Mouse (Mus musculus) MN1 (cell line): ENCODE results near the gene Gnb1l.

Experiments used
- DNase-seq: peaks from one replicate; pipeline ENCODE4 v3.0.0-alpha.2; 2016; ENCODE audit warnings: low spot score

Gene Gnb1l

GRCm38 (mm10) chr16:18586906-18587546, 88.5 kb downstream of the Gnb1l start:
- no peak for DNase-seq

DNA sequence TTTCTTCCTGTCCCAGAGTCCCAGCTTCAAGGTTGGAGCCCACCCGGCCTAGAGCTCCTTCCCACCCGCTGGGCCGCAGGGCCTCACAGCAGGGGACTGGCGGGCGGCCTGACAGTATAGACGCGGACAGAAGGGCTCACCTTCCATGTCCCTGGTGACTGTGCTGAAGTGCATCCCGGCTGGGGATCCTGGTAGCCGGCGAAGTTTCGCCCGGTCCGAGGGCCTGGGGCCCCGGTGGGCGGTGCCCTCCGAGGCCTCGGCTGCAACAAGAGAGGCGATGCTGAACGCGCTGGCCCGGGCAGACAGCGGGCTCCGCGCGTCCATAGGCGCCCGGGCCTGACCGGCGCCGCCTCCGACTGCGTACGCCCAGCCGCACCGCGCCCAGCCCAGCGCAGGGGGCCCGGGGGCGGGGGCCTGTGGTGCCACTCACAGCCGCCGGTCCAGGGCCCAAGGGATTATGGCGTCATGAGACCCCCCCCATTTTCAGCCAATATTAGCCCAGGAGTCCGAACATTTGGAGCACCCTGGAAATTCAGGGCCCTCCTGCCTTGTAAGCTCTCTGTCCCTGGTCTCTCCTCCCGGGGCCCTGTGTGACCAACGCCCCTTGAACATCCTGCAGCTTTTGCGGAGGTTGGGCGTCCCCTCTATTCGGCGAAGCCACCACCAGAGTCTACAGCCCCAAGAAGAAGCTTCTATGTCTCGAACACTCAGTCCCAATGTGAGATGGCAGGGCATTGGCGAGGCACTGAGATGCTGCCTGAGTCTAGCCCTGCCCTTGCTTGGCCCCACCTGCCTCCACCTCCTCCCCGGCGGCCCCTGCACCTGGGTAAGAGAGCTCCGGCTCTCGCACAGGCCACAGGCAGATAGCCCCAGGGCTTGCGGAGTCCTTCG, 89.6 kb downstream of the Gnb1l start:
- peak; percentile 52 for DNase-seq

DNA sequence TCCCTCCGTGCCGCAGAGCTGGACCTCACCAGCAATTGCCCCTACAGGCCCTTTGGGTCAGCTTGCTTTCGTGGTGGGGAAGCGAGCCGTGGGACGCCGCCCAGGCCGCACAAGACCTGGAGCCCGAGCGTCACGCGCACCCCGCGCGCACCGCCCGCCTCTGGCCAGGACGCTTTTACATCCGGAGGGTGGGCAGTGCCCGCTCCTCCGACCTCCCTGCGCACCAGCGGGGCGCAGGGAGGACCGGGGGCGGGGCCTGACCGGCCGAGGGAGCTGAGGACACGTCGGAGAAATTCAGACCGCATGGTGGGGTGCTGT, 90.2 kb downstream of the Gnb1l start:
- peak; percentile 67 for DNase-seq

- DNase-seq, result no peak
Measured at GRCm38 (mm10) chr16:18589080-18589621, 90.6 kb downstream of the Gnb1l start.

- DNase-seq, result peak; percentile 45
Measured at GRCm38 (mm10) chr16:18589804-18590790, 91.6 kb downstream of the Gnb1l start, which contains the start of gene Tbx1. Gene Tbx1, minus strand, starts transcription at chr16:18590671.

GRCm38 (mm10) chr16:18591047-18592018, 92.8 kb downstream of the Gnb1l start:
- peak; percentile 40 for DNase-seq

DNA sequence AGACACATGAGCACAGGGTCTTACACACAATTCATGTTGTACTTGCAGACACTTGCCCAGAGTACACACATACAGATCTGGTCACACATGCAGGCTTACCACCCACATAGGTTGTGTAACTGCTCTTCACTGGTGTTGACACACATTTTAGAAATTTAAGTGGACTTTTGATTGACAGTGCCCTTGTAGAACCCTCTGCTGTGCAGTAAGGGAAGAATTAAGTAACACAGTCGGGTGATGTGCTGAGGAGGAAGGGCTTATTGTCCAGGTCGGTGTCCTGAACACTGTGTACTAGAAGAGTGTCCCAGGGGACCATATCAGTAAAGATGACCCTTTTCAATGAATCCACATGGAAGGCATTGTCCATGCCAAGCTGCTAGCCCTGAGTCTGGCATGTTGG, 95.4 kb downstream of the Gnb1l start:
- no peak for DNase-seq

DNA sequence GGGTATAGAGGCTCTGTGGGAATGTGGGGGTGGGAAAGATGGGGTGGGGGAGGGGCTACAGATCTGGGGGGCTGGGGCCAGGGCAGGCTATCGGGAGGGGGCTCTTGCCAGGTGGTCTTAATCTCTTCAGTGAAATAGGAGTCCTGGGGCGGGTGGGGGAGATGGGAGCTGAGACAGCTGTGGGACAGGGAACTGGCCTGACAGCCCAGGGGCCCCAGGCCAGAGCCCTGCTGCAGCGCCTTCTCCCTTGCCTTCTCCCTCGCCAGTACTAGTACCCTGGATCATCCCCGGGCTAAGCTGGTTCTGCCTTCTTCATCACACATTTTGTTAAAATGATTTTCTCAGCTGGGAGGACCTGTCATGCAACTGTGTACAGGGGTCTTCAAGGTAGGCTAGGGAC, 97.7 kb downstream of the Gnb1l start:
- DNase-seq, result no peak

GRCm38 (mm10) chr16:18598006-18598405, 99.5 kb downstream of the Gnb1l start:
- no peak for DNase-seq

GRCm38 (mm10) chr16:18601447-18601846, 102.9 kb downstream of the Gnb1l start:
- peak; percentile 31 for DNase-seq

- DNase-seq, result peak; percentile 69
Measured at GRCm38 (mm10) chr16:18604267-18604701, 105.8 kb downstream of the Gnb1l start.

DNA sequence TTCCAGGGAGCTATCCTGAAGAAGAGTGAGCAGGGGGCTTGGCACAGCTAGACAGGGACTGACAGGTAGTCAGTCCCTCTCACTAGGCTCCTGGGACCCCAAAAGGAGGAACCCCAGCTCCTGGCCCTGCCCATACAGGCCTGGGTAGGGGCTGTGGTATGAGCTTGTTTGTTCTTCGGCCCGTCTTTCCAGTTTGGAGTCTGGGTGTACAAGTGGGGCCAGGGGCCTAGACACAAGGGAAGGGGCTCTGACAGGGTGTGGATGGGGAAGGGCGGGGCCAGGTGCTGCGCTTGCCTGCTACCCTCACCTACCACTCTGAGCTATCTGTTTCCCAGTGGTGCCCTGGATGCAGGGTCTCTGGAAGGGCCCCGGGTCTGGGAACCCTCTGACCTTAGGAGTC, 107.2 kb downstream of the Gnb1l start:
- DNase-seq, result no peak

GRCm38 (mm10) chr16:18608226-18608625, 109.7 kb downstream of the Gnb1l start:
- DNase-seq, result no peak

GRCm38 (mm10) chr16:18609099-18609498, 110.6 kb downstream of the Gnb1l start:
- DNase-seq, result no peak

- no peak for DNase-seq
Measured at GRCm38 (mm10) chr16:18611752-18612151, 113.2 kb downstream of the Gnb1l start.

DNA sequence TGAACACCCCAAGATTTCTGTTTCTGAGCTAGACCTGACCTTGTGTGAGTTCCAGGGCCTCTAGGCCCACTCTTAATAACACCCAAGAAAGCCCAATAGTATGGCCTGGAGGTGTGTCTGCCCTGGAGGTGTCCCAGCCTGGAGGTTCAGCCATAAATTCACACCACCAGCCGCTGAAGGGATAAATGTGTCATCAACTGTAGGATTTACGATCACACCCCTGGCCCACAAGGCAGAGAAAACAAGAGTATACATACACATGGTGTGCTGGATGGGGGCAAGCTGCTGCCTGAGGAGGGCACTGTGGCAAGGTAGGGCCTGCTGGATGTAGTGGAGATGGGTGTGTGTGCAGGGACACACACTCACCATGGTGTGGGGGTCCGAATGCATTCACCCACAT, 114.8 kb downstream of the Gnb1l start:
- DNase-seq, result no peak
